Mouse (Mus musculus) CH12.LX (cell line): Measurements from ENCODE around the gene Pdlim3.

Experiments used
- EP300 ChIP-seq: IDR thresholded peaks from 2 replicates; pipeline ENCODE4 v1.6.1; 2011; ENCODE audit warnings: low read length, improper control_type of control experiment
- GABPA ChIP-seq: IDR thresholded peaks from 2 replicates; pipeline ENCODE4 v1.6.1; 2012; ENCODE audit warnings: low read depth, low read length, improper control_type of control experiment, inconsistent platforms; ENCODE audit not compliant: insufficient replicate concordance
- KAT2A ChIP-seq: IDR thresholded peaks from 2 replicates; pipeline ENCODE4 v1.6.1; 2012; ENCODE audit warnings: low read length, improper control_type of control experiment, inconsistent platforms; ENCODE audit not compliant: insufficient replicate concordance
- MYC ChIP-seq: IDR thresholded peaks from 2 replicates; pipeline ENCODE4 v1.6.1; 2011; ENCODE audit warnings: low read depth, mild to moderate bottlenecking, improper control_type of control experiment, low read length
- POLR2A ChIP-seq: IDR thresholded peaks from 2 replicates; pipeline ENCODE4 v1.6.1; 2011; ENCODE audit warnings: low read depth, mild to moderate bottlenecking, improper control_type of control experiment, low read length
- ZNF384 ChIP-seq: IDR thresholded peaks from 2 replicates; pipeline ENCODE4 v1.6.1; 2012; ENCODE audit warnings: low read depth, low read length, improper control_type of control experiment, inconsistent platforms

DNA sequence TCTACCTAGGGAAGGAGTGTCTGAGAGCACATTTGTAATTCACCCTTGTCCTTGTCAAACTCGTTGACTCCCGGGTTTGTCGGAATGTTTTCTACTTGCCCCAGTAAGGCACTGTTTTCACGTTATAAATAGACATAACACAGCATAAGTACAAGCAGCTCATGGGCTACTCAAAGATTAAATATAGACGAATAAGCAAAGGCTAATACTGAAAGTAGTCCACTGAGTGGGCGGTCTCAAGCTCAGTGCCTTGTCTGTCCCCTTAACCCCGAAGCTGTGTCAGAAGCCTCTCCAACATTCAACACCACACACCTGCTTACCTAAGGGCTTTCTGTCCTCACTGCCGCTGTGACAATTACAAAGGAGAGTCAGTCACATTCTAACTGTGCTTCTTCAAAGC, 16.4 kb downstream of the Pdlim3 start:
- TF ChIP-seq EP300 (no peak), POLR2A (no peak), GABPA (no peak), KAT2A (no peak), ZNF384 (no peak), MYC (no peak)
